Mouse (Mus musculus): ENCODE measurements around the gene Trim25. TPM values are rescaled to one million over a fixed set of nuclear protein-coding genes. Genes with fewer than 3 reads are reported as not detected.

Gene Trim25
- total and polyA plus RNA-seq, 3 experiments, result 6.1 to 41.2 (median 19.5) TPM

- TF ChIP-seq MAX (IDR thresholded peaks at IDR 0.05; ENCODE audit: low read length), result no peak
- TF ChIP-seq RCOR1 (conservative IDR thresholded peaks at IDR 0.05; ENCODE audit: low read depth, low read length), result no peak
- TF ChIP-seq TBP (conservative IDR thresholded peaks at IDR 0.05; ENCODE audit: low read depth, low read length), result no peak
- no peak for TF ChIP-seq ZKSCAN1 (IDR thresholded peaks at IDR 0.05; ENCODE audit: borderline replicate concordance, low read depth, low read length)
- TF ChIP-seq ZNF384 (IDR thresholded peaks at IDR 0.05; ENCODE audit: low read depth, low read length), result no peak
- no peak for TF ChIP-seq MYC (IDR thresholded peaks at IDR 0.05; ENCODE audit: low read depth, low read length)
- no peak for TF ChIP-seq MXI1 (IDR thresholded peaks at IDR 0.05; ENCODE audit: low read depth, low read length)
- Histone ChIP-seq H3K9ac (ENCODE audit: insufficient read depth, low read depth) (no peak overlapping the region), H3K4me2 (ENCODE audit: insufficient read depth, low read depth, poor library complexity, severe bottlenecking) (no peak overlapping the region), H3K27me3 (replicated peaks) (no peaks in the 10 kb centered on the region), H3K27ac (ENCODE audit: insufficient read depth, low read depth) (no peak overlapping the region), H3K79me2 (replicated peaks; ENCODE audit: control insufficient read depth, extremely low read depth, insufficient read depth, poor library complexity, severe bottlenecking) (peaks cover 5% of the 10 kb centered on the region), H3K9me3 (replicated peaks; ENCODE audit: low read length) (peaks cover 3% of the 10 kb centered on the region), H3K36me3 (replicated peaks in 1 of 2; ENCODE audit: control insufficient read depth in 1 of 2, insufficient read depth in 1 of 2, low read length in 1 of 2) (peaks cover 9 to 56% of the 10 kb centered on the region in 2 experiments), H3K4me3 (replicated peaks in 1 of 3; ENCODE audit: low read depth in 2 of 3, low read length in 2 of 3, poor library complexity in 1 of 3) (no peak overlapping the region), H3K4me1 (ENCODE audit: control insufficient read depth in 1 of 2, insufficient read depth in 2 of 2) (peaks cover 2 to 47% of the 10 kb centered on the region in 2 experiments; a peak in 3 of 4 replicates)
- in situ Hi-C loops (cut with MboI; ENCODE audit: low pct_ligation_motif_present, low pct_unique_long_range_greater_than_20kb, low sequenced_read_pairs) (no loop called here), dilution Hi-C loops (cut with MboI; ENCODE audit: extremely low pct_ligation_motif_present, extremely low pct_unique_long_range_greater_than_20kb, low sequenced_read_pairs) (no loop called here)
- no peak for DNase-seq (ENCODE audit: extremely low read depth)
These were observed 56.9 kb downstream of the Trim25 start for GRCm38 (mm10) chr11:89055931-89056690.

- in situ Hi-C loops (cut with MboI; ENCODE audit: low pct_ligation_motif_present, low pct_unique_long_range_greater_than_20kb, low sequenced_read_pairs), result no loop called here
- peak overlapping the region; percentile 69 for H3K4me2 ChIP-seq (ENCODE audit: insufficient read depth, low read depth, poor library complexity, severe bottlenecking)
- peaks cover 2 to 47% of the 10 kb centered on the region in 2 experiments; a peak in 3 of 4 replicates for H3K4me1 ChIP-seq (ENCODE audit: control insufficient read depth in 1 of 2, insufficient read depth in 2 of 2)
- no peaks in the 10 kb centered on the region for H3K27me3 ChIP-seq (replicated peaks)
- H3K27ac ChIP-seq (ENCODE audit: insufficient read depth, low read depth), result no peak overlapping the region
- peaks cover 3% of the 10 kb centered on the region for H3K9me3 ChIP-seq (replicated peaks; ENCODE audit: low read length)
- dilution Hi-C loops (cut with MboI; ENCODE audit: extremely low pct_ligation_motif_present, extremely low pct_unique_long_range_greater_than_20kb, low sequenced_read_pairs), result no loop called here
- peak overlapping the region; percentile 75; the same call in 1 of the 2 replicates for H3K9ac ChIP-seq (ENCODE audit: insufficient read depth, low read depth)
- H3K79me2 ChIP-seq (replicated peaks; ENCODE audit: control insufficient read depth, extremely low read depth, insufficient read depth, poor library complexity, severe bottlenecking), result peaks cover 5% of the 10 kb centered on the region
- DNase-seq (ENCODE audit: extremely low read depth), result peak; percentile 82
- H3K36me3 ChIP-seq (replicated peaks in 1 of 2; ENCODE audit: control insufficient read depth in 1 of 2, insufficient read depth in 1 of 2, low read length in 1 of 2), result peaks cover 4 to 33% of the 10 kb centered on the region in 2 experiments
- H3K4me3 ChIP-seq (replicated peaks in 1 of 3; ENCODE audit: low read depth in 2 of 3, low read length in 2 of 3, poor library complexity in 1 of 3), result peak overlapping the region in 2 of 3 experiments; percentile 59 to 98
- TF ChIP-seq GABPA (IDR thresholded peaks at IDR 0.05; ENCODE audit: insufficient replicate concordance, low read depth, low read length) (no peak), UBTF (IDR thresholded peaks at IDR 0.05; ENCODE audit: low read depth, low read length) (no peak), USF1 (IDR thresholded peaks at IDR 0.05; ENCODE audit: low read depth, low read length) (no peak), ZMIZ1 (IDR thresholded peaks at IDR 0.05; ENCODE audit: low read depth, low read length) (no peak), TCF12 (IDR thresholded peaks at IDR 0.05; ENCODE audit: low read depth, low read length) (no peak), MEF2A (IDR thresholded peaks at IDR 0.05; ENCODE audit: borderline replicate concordance, low read depth, low read length) (no peak), ZC3H11A (IDR thresholded peaks at IDR 0.05; ENCODE audit: low read depth, low read length) (no peak), NELFE (IDR thresholded peaks at IDR 0.05; ENCODE audit: low read depth, low read length) (no peak; the same call in 1 of the 2 replicates), RAD21 (IDR thresholded peaks at IDR 0.05; ENCODE audit: low read depth, low read length) (peak; percentile 51), CHD1 (IDR thresholded peaks at IDR 0.05; ENCODE audit: low read depth, low read length) (no peak), ELF1 (IDR thresholded peaks at IDR 0.05; ENCODE audit: low read depth, low read length) (no peak), SMC3 (IDR thresholded peaks at IDR 0.05; ENCODE audit: low read depth, low read length) (peak; percentile 63), JUN (IDR thresholded peaks at IDR 0.05; ENCODE audit: insufficient read depth, low read depth, low read length) (no peak), MYC (IDR thresholded peaks at IDR 0.05; ENCODE audit: low read depth, low read length) (peak; percentile 70), ZNF384 (IDR thresholded peaks at IDR 0.05; ENCODE audit: low read depth, low read length) (no peak), CHD2 (IDR thresholded peaks at IDR 0.05; ENCODE audit: low read length) (no peak), MAX (IDR thresholded peaks at IDR 0.05; ENCODE audit: low read length) (peak; percentile 64; the same call in 1 of the 2 replicates), E2F4 (IDR thresholded peaks at IDR 0.05; ENCODE audit: insufficient replicate concordance, low read depth, low read length) (no peak), BHLHE40 (IDR thresholded peaks at IDR 0.05; ENCODE audit: low read depth, low read length) (no peak; the same call in 1 of the 2 replicates), JUND (conservative IDR thresholded peaks at IDR 0.05; ENCODE audit: low read depth, low read length) (no peak), KAT2A (IDR thresholded peaks at IDR 0.05; ENCODE audit: insufficient replicate concordance, low read length) (no peak), CTCF (conservative IDR thresholded peaks at IDR 0.05 in 1 of 2, IDR thresholded peaks at IDR 0.05 in 1 of 2; ENCODE audit: low read depth in 2 of 2, low read length in 2 of 2) (peak; percentile 75 to 83), ZKSCAN1 (IDR thresholded peaks at IDR 0.05; ENCODE audit: borderline replicate concordance, low read depth, low read length) (no peak), SIN3A (IDR thresholded peaks at IDR 0.05; ENCODE audit: low read length) (peak; percentile 47; the same call in 1 of the 2 replicates), ETS1 (conservative IDR thresholded peaks at IDR 0.05; ENCODE audit: low read depth, low read length) (0 out of 2 replicates have a peak, but pooled peaks have one; percentile 9), POLR2A (IDR thresholded peaks at IDR 0.05; ENCODE audit: low read depth, low read length) (no peak)
These were observed 59.5 kb downstream of the Trim25 start for GRCm38 (mm10) chr11:89058515-89059270.
